Mouse (Mus musculus) mouse embryonic stem cell (cell line): ENCODE measurements around the gene Tsc22d4.
"Not testable (repeated sequence)": the region's sequence is repeated elsewhere in the genome, so short reads cannot be mapped to it uniquely, and the experiment has no call there.

Experiments
- in situ Hi-C, 2 experiments: fragments of 300-500 bp; cut with MboI; formaldehyde crosslinking; loops; 1 replicate in 1 of 2; 3 replicates in 1 of 2; pipeline ENCODE4 v1.14.3; 2019 to 2020; ENCODE audit warnings: low sequenced_read_pairs in 2 of 2, low pct_unique_long_range_greater_than_20kb in 1 of 2, mixed read lengths in 1 of 2; ENCODE audit not compliant: unreplicated experiment in 1 of 2

The Tsc22d4 gene

DNA sequence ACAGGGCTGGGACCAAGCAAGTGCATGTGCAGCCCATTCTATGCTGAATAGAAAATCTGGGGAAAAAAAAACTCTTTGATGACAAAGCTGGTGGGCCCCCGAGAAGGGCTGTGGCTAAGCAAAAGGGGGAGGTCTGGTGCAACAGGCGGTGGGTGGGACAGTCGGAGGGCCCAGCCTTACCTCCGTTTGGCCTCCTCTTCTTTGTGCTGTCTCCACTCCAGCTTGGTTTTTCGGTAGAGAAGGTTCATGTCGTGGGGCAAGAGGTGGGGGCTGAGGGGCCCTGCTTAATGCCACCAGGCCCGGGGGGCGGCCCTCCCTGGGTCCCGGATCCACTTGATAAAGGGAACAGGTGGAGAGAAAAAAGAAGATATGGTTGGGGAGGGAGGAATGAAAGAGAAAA lies 6.1 kb upstream of the Tsc22d4 start:
- in situ Hi-C loops: no loop called here

DNA sequence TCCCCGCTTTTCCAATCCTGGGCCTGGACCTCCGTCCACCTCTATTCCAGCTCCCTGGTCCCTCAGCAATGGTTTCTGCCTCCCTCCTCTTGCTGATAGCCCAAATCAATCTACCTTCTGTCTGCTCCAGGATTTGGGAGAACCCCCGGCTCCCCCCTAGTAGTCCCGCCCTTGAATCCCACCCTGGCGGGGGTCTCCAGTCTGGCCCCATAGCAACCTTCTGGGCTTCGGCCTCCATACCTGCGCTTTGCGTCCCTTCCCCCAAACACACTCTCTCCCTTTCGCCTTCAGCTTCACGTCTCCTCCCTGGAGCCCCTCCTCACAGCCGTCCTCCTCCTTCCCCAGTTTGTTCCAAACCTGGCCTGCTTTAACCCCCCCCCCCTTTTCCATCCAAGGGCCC lies 5.0 kb upstream of the Tsc22d4 start:
- in situ Hi-C loops: no loop called here

DNA sequence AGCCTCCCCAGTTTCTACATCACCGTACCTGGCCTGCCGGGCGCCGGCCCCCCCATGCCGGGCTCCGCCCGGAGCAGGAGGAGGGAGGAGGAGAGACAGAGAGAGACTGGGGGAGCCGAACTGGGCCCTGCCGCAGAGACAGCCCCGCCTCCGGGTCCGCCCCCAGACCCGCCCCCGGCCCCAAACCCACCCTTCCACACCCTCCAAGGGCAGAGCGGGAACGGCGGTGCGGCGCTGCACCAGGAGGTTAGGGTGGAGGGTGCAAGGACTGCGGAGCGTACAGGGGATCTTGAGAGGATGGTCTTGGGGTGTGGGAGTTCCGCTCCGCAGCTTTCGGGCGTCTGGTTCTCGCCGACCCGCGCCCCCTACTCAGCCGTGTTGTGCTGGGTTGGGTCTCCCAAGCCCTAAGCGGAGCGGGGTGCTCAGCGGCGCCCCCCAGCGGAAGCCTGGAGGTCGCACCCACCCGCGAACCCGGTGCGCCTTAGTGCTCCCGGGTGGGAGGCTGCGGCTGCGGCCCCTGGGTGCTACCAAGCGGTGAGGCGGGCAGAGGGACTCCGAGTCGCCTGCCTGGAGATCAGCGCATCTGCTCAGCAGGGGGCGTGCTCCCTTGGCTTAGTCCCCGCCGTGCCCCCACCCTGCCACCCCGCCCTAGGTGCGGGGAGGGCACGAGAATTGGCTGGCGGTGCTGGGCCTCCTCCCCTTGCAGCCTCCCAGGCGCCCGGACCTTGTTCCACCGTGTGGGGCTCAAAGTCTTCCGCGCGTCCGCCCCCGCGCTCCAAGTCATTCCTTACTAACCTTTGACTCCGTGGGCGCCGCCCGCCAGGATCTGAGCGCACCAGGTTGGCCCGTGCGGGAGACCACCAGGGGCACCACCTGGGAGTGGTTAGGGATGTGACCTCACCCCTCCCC lies 4.3 kb upstream of the Tsc22d4 start, which contains the start of gene Nyap1:
Gene Nyap1, minus strand, starts transcription at position 585 of the 909 bp plus-strand sequence.
- in situ Hi-C loops: no loop called here

DNA sequence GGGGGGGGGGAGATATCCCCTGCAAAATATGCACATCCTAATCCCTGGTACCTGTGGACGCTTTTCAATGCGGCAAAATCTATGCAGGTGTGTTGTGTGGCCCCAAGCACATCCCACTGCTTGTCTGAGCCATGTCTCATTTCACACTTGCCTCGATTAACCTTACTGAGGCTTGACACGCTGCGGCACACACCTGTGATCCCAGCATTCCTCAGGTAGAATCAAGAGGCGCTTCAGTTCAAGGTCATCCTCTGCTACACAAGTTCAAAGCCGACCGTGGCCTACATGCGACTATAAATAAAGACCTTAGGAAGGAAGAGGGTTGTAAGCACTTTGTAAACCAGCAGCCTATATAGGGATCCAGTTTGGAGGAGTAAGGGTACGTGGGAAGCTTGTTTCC lies 3.5 kb upstream of the Tsc22d4 start:
- in situ Hi-C loops: no loop called here

DNA sequence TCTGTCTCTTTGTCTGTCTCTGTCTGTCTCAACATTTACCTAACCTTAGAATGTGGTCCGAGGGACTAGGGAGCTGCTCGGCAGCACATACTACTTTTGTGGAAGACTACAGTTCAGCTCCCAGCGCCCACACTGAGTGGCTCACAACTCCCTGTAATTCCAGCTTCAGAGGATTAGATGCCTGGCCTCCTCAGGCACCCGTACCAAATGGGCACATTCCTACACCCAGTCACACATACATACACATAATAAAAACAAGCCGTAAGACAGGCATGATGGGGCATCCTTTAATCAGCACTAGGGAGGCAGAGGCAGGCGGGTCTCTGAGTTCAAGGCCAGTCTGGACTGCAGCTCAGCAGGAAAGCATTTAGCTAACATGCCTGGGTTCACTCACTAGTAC lies 2.7 kb upstream of the Tsc22d4 start:
- in situ Hi-C loops: no loop called here

DNA sequence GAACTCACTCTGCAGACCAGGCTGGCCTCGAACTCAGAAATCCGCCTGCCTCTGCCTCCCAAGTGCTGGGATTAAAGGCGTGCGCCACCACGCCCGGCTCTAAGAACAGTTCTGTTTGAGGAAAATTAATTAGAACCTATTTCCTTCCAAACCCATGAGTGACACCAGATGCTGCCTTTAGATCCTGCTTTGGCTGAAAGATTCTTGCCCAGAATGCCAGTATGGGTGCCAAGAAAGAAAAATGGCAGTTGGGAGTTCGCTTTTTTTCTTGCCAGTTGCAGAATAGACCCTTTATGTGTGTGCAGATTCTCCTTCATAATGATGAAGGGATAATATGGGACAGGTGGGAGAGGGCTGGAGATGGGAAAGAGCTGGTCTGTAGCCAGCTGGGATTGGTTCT lies 1.3 kb upstream of the Tsc22d4 start:
- in situ Hi-C loops: no loop called here

DNA sequence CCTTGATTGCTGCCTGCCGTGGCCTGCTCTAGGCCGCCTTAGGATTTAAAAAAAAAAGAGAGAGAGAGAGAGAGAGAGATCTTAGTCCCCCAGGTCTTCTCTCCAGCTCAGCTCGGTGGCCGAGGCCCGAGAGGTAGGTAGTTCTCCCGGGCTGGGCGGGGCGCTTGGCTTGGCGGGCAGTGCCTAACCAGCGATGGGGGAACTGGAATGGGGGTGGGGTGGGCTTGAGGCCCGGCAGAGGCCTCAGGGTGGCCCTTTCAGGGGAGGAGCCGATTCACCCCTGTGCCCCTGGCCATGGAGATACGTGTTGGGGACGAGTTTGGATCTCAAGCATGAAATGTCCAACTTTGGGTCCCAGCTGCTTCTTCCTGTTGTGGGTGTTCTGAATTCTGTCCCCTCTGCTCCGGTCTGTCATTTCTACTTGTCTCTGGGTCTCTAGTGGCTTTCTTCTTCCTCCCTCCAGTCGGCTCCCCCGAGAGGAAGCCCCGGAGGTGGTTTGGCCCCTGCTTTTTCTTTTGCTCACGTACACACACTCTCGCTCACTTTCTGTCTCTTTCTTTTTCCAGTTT lies 836 bp downstream of the Tsc22d4 start:
- in situ Hi-C loops: no loop called here

DNA sequence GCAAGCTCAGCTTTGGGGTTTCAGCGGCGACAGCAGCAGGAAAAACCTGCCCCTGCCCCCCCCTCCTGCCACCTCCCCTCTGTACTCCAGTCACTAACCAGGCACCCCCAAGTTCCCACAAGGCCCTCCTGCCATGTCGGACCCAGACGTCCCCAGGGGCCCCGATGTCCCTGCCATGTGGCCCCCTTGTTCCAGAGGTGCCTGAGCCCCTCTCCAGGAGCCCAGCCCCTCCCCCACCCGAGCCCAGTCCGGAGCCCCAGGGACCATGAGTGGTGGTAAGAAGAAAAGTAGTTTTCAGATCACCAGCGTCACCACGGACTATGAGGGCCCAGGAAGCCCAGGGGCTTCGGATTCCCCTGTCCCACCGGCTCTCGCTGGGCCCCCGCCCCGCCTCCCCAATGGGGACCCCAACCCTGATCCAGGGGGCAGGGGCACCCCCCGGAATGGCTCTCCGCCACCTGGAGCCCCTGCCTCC lies 1.4 kb downstream of the Tsc22d4 start:
- in situ Hi-C loops: no loop called here

DNA sequence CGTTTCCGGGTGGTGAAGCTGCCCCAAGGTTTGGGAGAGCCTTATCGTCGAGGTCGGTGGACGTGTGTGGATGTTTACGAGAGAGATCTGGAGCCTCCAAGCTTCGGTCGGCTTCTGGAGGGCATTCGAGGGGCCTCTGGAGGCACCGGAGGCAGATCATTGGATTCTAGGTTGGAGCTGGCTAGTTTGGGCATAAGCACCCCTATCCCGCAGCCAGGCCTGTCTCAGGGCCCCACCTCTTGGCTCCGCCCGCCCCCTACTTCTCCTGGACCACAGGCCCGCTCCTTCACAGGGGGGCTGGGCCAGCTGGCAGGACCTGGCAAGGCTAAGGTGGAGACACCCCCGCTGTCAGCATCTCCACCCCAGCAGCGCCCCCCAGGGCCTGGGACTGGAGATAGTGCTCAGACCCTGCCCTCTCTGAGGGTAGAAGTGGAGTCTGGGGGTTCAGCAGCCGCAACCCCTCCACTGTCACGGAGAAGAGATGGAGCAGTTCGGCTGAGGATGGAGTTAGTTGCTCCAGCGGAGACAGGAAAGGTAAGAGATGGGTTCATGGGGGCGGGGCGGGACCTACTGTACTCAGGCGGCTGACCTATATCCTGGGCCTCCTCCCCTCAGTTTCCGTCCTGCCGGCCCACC lies 1.9 kb downstream of the Tsc22d4 start:
- in situ Hi-C loops: no loop called here

DNA sequence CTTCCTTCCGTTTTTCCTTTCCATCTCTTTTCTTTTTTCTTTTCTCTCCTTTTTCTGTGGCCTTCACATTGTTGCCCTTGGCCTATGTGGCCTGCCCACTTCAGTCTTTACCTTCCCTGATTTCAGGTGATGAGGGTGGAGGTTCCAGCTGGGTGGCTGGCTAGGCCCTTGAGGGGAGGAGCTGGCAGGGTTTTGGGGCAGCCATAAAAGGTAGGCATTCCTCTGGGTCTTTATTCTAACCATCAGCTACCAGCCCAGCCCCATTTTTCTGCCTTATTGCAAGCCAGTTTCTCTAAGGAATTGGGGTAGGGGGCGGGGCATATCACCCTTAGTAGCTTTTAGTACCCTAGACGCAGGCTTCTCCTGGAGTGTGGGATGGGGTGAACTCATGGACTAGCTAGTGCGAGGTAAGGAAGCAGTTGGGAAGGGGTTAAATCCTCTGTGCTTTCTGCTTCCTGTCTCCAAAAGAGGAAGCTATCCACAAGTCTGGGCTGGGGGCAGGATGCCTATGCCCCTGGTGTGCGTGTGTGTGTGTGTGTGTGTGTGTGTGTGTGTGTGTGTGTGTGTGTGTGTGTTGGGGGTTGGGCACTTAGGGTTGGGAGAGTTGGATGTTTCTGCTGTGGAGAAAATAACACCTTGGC lies 2.7 kb downstream of the Tsc22d4 start:
- in situ Hi-C loops: no loop called here

DNA sequence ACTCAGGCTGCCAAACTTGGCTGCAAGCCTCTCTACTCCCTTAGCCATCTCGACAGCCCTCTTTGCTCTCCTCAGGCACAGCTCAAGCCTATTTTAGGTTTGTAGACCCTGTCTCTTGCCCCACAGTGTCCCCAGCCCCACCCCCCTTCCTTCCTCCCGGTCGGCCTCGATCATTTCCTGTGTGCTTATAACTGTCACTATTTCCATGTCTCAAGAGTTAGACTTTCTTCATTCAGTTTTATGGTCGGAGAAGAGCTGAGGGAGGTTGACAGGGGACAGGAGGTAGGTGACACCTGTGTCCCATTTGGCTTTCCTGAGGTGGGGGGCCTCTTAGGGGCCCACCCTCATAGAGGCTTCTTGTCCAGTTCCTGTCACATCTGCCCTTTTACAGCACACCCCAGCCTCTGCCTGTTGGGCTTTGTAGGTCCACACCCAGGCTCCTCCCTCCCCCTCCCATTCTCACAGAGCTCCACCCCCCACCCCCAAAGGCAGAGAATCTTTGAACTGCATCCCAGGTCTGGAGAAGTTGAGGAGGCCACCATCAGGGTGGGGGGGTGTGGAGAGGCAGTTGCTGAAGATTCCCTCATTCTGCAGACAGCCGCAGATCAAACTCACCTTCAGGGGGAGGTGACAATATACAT lies 3.8 kb downstream of the Tsc22d4 start:
- in situ Hi-C loops: no loop called here

DNA sequence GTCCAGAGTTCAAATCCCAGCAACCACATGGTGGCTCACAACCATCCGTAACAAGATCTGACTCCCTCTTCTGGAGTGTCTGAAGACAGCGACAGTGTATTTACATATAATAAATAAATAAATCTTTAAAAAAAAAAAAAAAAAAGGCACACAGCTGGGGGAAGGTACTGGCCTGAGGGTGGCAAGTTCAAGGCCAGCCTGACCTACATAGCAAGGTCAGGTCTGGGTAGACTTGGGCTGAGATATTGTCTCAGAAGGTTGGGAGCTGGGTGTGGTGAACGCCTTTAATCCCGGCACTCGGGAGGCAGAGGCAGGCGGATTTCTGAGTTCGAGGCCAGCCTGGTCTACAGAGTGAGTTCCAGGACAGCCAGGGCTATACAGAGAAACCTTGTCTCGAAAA lies 4.7 kb downstream of the Tsc22d4 start:
- in situ Hi-C loops: not testable (repeated sequence)

DNA sequence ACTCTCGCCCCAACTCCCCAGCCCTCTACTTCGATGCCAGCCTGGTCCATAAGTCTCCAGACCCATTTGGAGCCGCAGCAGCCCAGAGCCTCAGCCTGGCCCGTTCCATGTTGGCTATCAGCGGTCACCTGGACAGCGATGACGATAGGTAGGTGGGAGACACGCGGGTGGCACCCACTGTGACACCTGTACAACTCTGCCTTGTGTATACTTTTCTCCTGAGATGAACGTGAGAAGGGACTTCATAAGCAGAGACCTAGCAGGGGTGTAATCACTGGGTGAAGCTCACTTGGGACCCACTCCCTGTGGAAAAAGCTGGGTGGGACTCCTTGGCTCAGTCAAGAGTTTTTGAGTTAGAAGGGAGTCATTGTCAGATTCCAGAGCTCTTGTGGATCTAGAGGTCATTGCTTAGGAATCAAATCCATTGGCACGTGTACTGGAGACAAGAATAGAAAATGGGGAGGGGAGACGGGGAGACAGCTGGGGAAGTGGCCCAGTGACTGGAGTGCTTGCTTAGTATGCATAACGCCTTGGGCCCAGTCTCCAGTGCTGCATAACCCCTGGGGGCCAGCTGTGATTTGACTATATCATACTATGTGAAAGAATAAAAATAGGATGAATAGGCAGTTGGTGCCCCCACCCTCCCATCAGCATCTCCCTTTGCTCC lies 5.8 kb downstream of the Tsc22d4 start:
- in situ Hi-C loops: no loop called here

DNA sequence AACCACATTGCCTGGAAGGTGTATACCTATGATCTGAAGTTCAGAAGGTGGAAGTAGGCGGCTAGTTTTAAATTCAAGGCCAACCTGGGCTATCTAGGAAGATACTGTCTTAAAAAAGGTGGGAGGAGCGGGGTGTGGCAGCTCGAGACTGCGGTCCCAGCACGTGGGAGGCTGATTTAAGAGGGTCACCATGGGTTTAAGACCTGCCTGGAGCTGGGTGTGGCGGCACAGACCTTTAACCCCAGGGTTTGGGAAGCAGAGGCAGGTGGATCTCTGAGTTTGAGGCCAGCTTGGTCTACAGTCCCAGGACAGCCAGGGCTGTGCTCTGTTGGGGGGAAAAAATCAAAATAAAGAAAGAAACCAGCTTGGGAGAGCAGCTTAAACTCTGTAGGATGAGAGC lies 6.5 kb downstream of the Tsc22d4 start:
- in situ Hi-C loops: no loop called here

DNA sequence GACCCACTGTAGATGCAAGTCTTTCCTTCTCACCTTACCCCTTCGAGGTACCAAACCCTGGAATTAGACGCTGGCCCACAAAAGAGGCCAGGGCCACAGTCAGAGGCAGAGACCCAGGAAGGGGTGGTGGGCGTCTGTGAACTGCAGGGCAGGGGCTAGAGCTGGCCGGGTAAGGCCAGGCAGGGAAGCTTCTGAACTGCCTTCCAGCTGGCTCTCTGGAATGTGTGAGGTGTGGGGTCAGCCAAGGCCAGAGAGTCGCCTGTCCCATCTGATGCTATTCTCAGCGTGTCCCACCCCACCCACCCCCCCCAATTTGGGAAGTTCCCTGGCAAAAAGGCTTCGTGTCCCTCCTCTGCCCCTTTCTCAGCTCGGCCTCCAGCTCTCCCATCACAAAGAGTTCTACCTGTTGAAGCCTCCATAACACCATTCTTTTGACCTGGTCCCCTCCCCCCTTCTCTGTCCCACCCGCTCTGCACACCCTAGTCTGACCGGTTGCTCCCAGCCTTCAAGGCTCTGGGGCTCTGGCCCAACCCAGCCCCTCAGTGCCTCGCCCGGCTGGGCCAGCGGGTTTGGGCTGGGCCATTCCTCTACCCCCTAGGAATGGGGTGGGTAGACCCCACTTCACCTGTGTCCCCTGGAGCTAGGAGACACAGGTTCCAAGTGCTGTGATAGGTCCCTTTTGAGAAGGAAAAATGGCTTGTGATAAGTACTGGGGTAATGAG lies 7.7 kb downstream of the Tsc22d4 start:
- in situ Hi-C loops: no loop called here

DNA sequence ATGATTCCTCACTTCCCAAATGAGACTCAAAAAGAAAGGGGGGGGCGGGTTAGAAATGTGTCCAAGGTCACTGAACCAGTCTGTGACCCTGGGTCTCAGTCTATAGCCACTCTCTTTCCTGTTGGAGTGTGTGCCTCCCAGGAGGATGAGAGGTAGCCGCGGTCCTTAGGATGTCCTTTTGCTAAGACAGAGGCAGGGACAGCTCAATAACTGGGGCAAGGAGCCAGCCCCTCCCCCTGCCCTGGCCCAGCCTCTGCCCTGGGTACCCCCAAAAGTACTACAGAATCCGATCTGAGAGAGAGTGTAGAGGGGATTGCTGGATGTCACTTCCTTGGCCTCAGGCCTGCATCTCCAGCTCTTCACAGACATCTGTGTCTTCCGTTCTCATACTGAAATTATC lies 9.9 kb downstream of the Tsc22d4 start:
- in situ Hi-C loops: no loop called here

DNA sequence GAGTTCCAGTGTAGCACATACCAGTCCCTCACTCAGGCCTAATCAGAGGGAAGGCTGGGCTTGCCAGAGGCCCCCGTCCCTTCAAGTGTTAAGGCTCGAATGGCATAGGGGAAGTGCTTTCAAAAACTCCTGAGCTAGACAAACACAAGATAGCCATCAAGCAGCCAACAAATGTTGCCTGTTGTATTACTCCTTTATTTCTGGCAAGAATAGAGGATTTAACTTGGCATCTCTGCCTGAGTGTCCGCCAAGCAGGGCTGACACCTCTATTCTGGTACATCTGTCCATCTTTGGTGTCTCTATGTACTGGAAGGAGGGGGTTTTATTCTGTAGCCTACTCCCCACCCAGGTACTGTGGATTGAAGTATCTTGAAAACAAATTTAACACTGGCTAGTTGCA lies 10.6 kb downstream of the Tsc22d4 start:
- in situ Hi-C loops: no loop called here
